Mouse (Mus musculus): ENCODE data around the gene Tgfbr3. TPM values are rescaled to one million over a fixed set of nuclear protein-coding genes. Genes with fewer than 3 reads are reported as not detected.

Tgfbr3 gene
- polyA plus RNA-seq (2017; shearing (Covaris generic)): 11.8 TPM

DNA sequence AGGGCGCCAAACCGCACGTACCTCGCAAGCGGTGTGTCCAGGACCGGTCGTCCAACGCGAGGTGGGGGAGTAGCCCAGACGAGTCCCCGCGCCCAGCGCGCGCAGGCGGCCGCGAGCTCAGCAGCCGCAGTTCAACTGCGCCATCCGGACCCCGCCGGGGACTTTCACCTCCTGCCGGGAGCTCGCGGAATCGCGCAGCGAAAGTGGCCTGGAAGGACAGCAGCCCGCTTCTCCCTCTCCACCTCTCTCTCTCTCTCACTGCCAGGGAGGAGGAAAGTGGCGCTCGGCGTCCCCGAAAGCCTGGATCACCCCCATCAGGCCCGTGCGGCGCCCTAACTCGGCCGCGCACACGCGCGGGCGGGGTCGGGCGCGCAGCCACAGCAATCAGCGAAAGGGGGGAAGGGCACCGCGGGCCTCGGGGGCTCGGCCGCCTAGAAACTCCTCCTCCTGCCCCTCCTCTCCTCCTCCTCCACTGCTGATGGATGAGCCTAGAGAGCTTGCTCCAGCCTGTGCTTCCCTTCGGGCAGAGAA is at the start of gene Tgfbr3:
Tgfbr3 (minus strand) TSS at position 396 of the 531 bp plus-strand sequence.

DNA sequence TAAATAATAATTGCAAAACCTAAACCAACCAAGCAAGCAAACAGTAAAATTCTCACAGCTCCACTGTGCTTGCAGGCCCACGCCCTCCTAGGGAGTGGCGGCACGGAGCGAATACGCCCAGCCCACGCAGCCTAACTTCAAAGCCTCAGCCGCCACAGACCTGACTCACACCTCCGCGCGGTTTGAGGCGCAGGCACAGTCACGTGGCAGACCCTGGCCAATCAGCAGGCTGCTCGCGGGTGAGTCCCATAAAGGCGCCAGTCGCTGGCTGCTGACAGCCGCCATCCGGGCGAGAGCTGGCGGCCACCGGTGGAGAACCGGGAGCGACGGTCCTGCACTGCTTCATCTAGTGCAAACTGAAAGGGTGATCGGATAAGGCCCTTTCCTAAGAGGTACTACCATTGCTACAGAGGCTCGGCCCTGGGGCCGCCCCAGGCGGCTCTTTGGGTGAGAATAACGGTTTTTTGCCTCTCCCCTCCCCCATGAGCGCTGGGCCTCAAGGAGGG is 41.5 kb upstream of the Tgfbr3 start, which contains the start of gene Brdt:
Brdt (plus strand) TSS at position 244 of the 506 bp plus-strand sequence.

Other genes starting within 250 kb of the Tgfbr3 start
- 0.76 TPM for gene Brdt, start 41.5 kb upstream of the Tgfbr3 start, polyA plus RNA-seq (2017; shearing (Covaris generic))
- gene Ephx4, start 113.1 kb upstream of the Tgfbr3 start, polyA plus RNA-seq (2017; shearing (Covaris generic)): 1.7 TPM
- not detected for gene Lpcat2b, start 141.9 kb upstream of the Tgfbr3 start, polyA plus RNA-seq (2017; shearing (Covaris generic))
- 9.1 TPM for gene Btbd8, start 148.4 kb upstream of the Tgfbr3 start, polyA plus RNA-seq (2017; shearing (Covaris generic))
- gene Gm42669, start 218.0 kb upstream of the Tgfbr3 start, polyA plus RNA-seq (2017; shearing (Covaris generic)): 0.76 TPM
- gene 1700028K03Rik, start 245.1 kb upstream of the Tgfbr3 start, polyA plus RNA-seq (2017; shearing (Covaris generic)): 0.32 TPM

Data from inflammation-experienced regulatory T-cells, adult 16 weeks (primary cell).